Mouse (Mus musculus) liver, adult 2 months (tissue): ENCODE results near the gene Hivep2. TPM values are rescaled to one million over a fixed set of nuclear protein-coding genes. Genes with fewer than 3 reads are reported as not detected.

Experiments used
- DNase-seq: peaks from one replicate; pipeline ENCODE4 v3.0.0-alpha.2; 2011; ENCODE audit warnings: low read depth, low spot score; ENCODE audit errors: extremely low read depth
- H3K27ac ChIP-seq: fragments of 200-500 bp; replicated peaks from 2 replicates; pipeline ENCODE4 v1.5.1; 2012; ENCODE audit warnings: low read depth, mild to moderate bottlenecking, control low read depth, inconsistent platforms, low read length; ENCODE audit not compliant: insufficient read depth
- H3K27me3 ChIP-seq: fragments of 200-500 bp; 2 replicates; pipeline ENCODE4 v1.6.1; 2012; ENCODE audit warnings: mild to moderate bottlenecking, moderate library complexity, low read length, inconsistent platforms; ENCODE audit not compliant: control insufficient read depth, insufficient read depth
- H3K36me3 ChIP-seq: fragments of 200-500 bp; 2 replicates; pipeline ENCODE4 v1.6.1; 2012; ENCODE audit warnings: low read length, inconsistent platforms; ENCODE audit not compliant: control insufficient read depth, insufficient read depth
- H3K4me1 ChIP-seq: fragments of 200-500 bp; 2 replicates; pipeline ENCODE4 v1.6.1; 2011; ENCODE audit warnings: low read length; ENCODE audit not compliant: control insufficient read depth, insufficient read depth
- H3K4me3 ChIP-seq: fragments of 200-500 bp; 2 replicates; pipeline ENCODE4 v1.5.1; 2011; ENCODE audit warnings: low read depth, mild to moderate bottlenecking, control low read depth, low read length, moderate library complexity; ENCODE audit not compliant: insufficient read depth
- H3K79me2 ChIP-seq: fragments of 200-500 bp; 2 replicates; pipeline ENCODE4 v1.6.1; 2012; ENCODE audit warnings: inconsistent platforms, mild to moderate bottlenecking, low read length, moderate library complexity; ENCODE audit not compliant: control insufficient read depth, insufficient read depth
- H3K9ac ChIP-seq: fragments of 200-500 bp; 2 replicates; pipeline ENCODE4 v1.6.1; 2012; ENCODE audit warnings: low read depth, mild to moderate bottlenecking, control low read depth, inconsistent platforms, low read length
- CTCF ChIP-seq: fragments of 200-500 bp; IDR thresholded peaks from 2 replicates; pipeline ENCODE4 v1.5.1; 2011; ENCODE audit warnings: low read depth, low read length, control low read depth
- POLR2A ChIP-seq: fragments of 200-500 bp; IDR thresholded peaks from 2 replicates; pipeline ENCODE4 v1.6.1; 2011; ENCODE audit warnings: low read length, control low read depth; ENCODE audit not compliant: insufficient read depth; ENCODE audit errors: extremely low read depth
- WGBS: fragments of 180-500 bp; shearing (Covaris S2); methylation state at CpG from one replicate; pipeline ENCODE4 v1.1.7; 2018; 5-methylcytosine and 5-hydroxymethylcytosine counted together
- polyA plus RNA-seq: library from polyadenylated mRNA; depleted of rRNA; stranded (reverse); fragments of >200 nt; gene quantifications from 2 replicates; pipeline ENCODE4 v1.2.3, GENCODE M21; 2012
- total RNA-seq: library from RNA; depleted of rRNA; stranded (reverse); fragments of >200 nt; gene quantifications from 2 replicates; pipeline ENCODE4 v1.2.3, GENCODE M21; 2014

The Hivep2 gene
- total and polyA plus RNA-seq, 2 experiments = 1.5 to 6.4 TPM

DNA sequence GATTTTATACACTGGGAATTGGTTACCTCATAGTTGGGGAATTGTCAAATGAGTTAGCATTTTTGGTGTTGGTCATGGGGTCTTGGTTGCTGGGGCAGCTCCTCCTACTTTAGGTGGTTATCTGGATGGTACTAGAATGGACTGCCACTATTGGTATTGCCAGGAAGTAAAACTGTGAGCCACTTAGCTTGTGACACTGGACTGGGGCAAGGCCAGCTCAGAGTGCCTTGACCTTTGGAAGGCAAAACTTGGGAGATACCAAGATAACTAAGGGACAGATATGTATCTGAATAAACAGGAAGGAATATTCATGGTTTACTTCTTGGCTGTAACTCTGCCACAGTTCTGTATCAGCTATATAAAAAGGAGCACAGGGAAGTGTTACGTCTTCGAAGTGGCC is 20.7 kb downstream of the Hivep2 start:
- TF ChIP-seq POLR2A (no peak), CTCF (no peak)
- WGBS = 84% methylated on average over 2 of the region's 2 CpGs
- DNase-seq = peak; percentile 63
- H3K36me3 ChIP-seq = no peaks in the 10 kb centered on the region
- H3K4me1 ChIP-seq = peaks cover 19% of the 10 kb centered on the region
- peaks cover 19% of the 10 kb centered on the region for H3K79me2 ChIP-seq
- H3K4me3 ChIP-seq = no peak overlapping the region
- H3K27ac ChIP-seq = no peak overlapping the region
- no peaks in the 10 kb centered on the region for H3K27me3 ChIP-seq
- H3K9ac ChIP-seq = no peak overlapping the region

DNA sequence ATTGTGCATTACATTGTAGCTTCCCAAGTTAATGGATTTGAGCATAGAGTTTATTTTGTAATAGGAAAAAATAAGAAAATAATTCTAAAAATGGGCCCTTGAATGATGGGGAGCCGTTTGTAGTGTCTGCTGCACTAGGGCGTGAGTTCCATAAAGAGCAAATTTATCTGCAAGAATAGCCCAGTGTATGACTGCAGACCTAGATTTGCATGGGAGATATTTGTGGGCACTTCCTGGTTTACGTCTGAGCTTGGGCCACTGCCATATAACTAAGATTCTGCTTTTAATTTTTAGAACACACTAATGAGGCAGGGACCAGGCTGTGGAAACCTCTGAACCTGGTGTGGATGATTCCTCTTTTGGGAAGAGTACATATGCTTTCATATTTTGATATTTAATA is 21.5 kb downstream of the Hivep2 start:
- H3K27ac ChIP-seq = no peak overlapping the region
- WGBS = 74% methylated on average over 3 of the region's 3 CpGs
- H3K9ac ChIP-seq = no peak overlapping the region
- no peak for TF ChIP-seq POLR2A
- no peak for TF ChIP-seq CTCF
- H3K79me2 ChIP-seq = peaks cover 19% of the 10 kb centered on the region
- peaks cover 17% of the 10 kb centered on the region for H3K4me1 ChIP-seq
- no peaks in the 10 kb centered on the region for H3K27me3 ChIP-seq
- H3K36me3 ChIP-seq = no peaks in the 10 kb centered on the region
- H3K4me3 ChIP-seq = no peak overlapping the region
- no peak for DNase-seq

DNA sequence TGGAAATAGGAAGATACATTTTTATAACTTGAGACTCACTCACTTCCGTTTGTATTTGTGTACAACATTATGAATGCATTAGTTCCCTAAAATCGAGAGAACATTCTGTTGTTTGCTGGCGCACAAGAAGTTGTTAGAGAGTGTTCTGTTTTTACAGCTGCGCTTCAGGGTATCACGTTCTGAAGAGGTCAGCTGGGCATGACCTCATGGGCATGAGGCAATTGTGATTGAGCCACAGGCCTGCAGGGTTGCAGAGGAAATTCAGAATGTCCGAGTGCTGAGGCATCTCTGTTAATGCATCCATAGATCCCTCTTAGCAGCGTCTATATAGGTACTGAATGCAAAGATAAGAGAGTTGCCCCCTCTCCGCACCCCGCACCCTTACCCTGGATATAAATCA is 22.4 kb downstream of the Hivep2 start:
- Histone ChIP-seq H3K36me3 (no peaks in the 10 kb centered on the region), H3K79me2 (peaks cover 22% of the 10 kb centered on the region), H3K4me3 (no peak overlapping the region), H3K4me1 (peaks cover 17% of the 10 kb centered on the region), H3K27ac (no peak overlapping the region), H3K9ac (no peak overlapping the region), H3K27me3 (no peaks in the 10 kb centered on the region)
- WGBS = 43% methylated on average over 9 of the region's 9 CpGs
- DNase-seq = peak; percentile 81
- no peak for TF ChIP-seq CTCF
- TF ChIP-seq POLR2A = no peak

DNA sequence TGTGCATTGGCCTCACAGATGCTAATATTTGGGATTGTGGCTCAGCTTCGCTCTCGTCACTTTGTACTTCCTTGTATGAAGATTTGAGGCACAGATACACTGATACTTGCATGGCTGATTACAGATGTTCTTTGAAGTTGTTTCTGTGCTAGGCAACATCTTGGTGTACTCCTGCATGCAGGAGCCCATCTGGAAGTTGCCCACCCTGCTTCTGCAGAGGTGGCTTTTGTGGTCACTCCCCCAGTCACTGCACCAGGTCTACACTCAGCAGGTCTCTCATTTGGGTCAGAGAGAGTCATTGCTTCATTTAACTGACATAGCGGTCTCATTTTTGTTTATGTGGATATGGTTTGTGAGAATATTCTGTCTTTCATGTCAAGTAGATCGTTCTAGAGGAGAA is 22.9 kb downstream of the Hivep2 start:
- 95% methylated on average over 4 of the region's 4 CpGs for WGBS
- TF ChIP-seq CTCF (no peak), POLR2A (no peak)
- H3K27me3 ChIP-seq = no peaks in the 10 kb centered on the region
- H3K4me3 ChIP-seq = no peak overlapping the region
- H3K36me3 ChIP-seq = no peaks in the 10 kb centered on the region
- no peak overlapping the region for H3K9ac ChIP-seq
- DNase-seq = no peak
- H3K4me1 ChIP-seq = peaks cover 14% of the 10 kb centered on the region
- peaks cover 23% of the 10 kb centered on the region for H3K79me2 ChIP-seq
- H3K27ac ChIP-seq = no peak overlapping the region

DNA sequence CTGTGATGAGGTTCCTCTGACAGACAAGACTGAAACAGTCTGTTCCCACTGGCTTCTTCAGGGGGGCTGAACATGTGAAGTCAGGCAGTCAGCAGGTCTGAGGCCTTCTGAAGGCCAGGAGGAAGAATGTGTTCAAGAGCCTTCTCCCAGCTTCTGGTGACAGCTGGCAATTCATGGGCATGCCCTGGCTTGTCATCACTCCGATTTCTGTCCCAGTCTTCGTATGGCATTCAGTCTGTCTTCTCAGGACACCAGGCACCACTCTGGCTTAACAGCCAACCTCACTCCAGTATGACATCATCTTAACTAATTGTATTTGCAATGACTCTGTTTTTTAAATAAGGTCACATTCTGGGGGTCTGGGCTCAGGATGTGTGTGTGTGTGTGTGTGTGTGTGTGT is 25.0 kb downstream of the Hivep2 start:
- no peak overlapping the region for H3K4me3 ChIP-seq
- no peak overlapping the region for H3K9ac ChIP-seq
- DNase-seq = no peak
- no peaks in the 10 kb centered on the region for H3K36me3 ChIP-seq
- H3K27me3 ChIP-seq = no peaks in the 10 kb centered on the region
- WGBS = 94% methylated on average over 2 of the region's 2 CpGs
- H3K27ac ChIP-seq = no peak overlapping the region
- peaks cover 26% of the 10 kb centered on the region for H3K79me2 ChIP-seq
- peaks cover 8% of the 10 kb centered on the region; the same call in 1 of the 2 replicates for H3K4me1 ChIP-seq
- TF ChIP-seq POLR2A (no peak), CTCF (no peak)

DNA sequence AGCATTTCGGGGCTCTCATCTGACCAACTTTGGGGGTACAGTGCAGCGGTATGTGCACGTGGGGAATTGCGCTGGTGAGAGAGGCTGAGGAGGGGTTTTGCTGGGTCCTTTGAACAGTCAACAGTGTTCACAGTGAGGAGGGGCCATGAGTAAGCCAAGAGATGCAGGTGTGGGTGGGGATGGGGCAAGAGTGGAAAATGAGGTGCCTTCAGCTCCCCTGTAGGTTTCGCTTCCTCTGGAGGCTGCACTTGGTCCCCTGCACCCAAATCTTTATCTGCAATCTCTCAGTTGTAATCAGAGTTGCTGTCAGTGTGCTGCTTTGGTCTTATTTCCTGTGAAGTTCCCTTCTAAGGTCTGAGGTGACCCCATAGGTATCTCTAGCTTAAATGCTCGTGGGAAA is 27.5 kb downstream of the Hivep2 start:
- no peaks in the 10 kb centered on the region for H3K36me3 ChIP-seq
- no peak overlapping the region for H3K9ac ChIP-seq
- 90% methylated on average over 6 of the region's 6 CpGs for WGBS
- H3K4me1 ChIP-seq = no peaks in the 10 kb centered on the region; the same call in 1 of the 2 replicates
- DNase-seq = no peak
- peaks cover 23% of the 10 kb centered on the region for H3K79me2 ChIP-seq
- TF ChIP-seq POLR2A (no peak), CTCF (no peak)
- no peak overlapping the region for H3K27ac ChIP-seq
- H3K4me3 ChIP-seq = no peak overlapping the region
- no peaks in the 10 kb centered on the region for H3K27me3 ChIP-seq
